Mouse (Mus musculus) intestine, embryonic 15.5 days (tissue): ENCODE results near the gene Eci2. TPM values are rescaled to one million over a fixed set of nuclear protein-coding genes. Genes with fewer than 3 reads are reported as not detected.
A peak's percentile ranks its signal among the peaks of the same experiment; 100 is the strongest.

Source experiments
- ATAC-seq: fragments of 200-750 bp; cut with Nextera tagmentation; 2 replicates; pipeline ENCODE4 v1.8.0; 2017; ENCODE audit warnings: moderate TSS enrichment, moderate library complexity
- H3K27ac ChIP-seq: fragments of 300-500 bp; sonication (generic); 2 replicates; pipeline ENCODE4 v1.5.1; 2015; ENCODE audit warnings: mild to moderate bottlenecking, inconsistent platforms
- H3K27me3 ChIP-seq: fragments of 300-500 bp; sonication (generic); replicated peaks from 2 replicates; pipeline ENCODE4 v1.6.1; 2015; ENCODE audit warnings: inconsistent platforms
- H3K36me3 ChIP-seq: fragments of 300-500 bp; sonication (generic); 2 replicates; pipeline ENCODE4 v1.6.1; 2015; ENCODE audit warnings: inconsistent platforms
- H3K4me1 ChIP-seq: fragments of 300-500 bp; sonication (generic); replicated peaks from 2 replicates; pipeline ENCODE4 v1.6.1; 2015; ENCODE audit warnings: inconsistent platforms
- H3K4me2 ChIP-seq: fragments of 300-500 bp; sonication (generic); replicated peaks from 2 replicates; pipeline ENCODE4 v1.6.1; 2015; ENCODE audit warnings: mild to moderate bottlenecking, inconsistent platforms
- H3K4me3 ChIP-seq: fragments of 300-500 bp; sonication (generic); replicated peaks from 2 replicates; pipeline ENCODE4 v1.5.1; 2015; ENCODE audit warnings: inconsistent platforms
- H3K9ac ChIP-seq: fragments of 300-500 bp; sonication (generic); 2 replicates; pipeline ENCODE4 v1.6.1; 2015; ENCODE audit warnings: inconsistent platforms
- H3K9me3 ChIP-seq: fragments of 300-500 bp; sonication (generic); 2 replicates; pipeline ENCODE4 v1.6.1; 2016; ENCODE audit warnings: inconsistent platforms
- WGBS: fragments of 180-500 bp; shearing (Covaris S2); methylation state at CpG from one replicate; pipeline ENCODE4 v1.1.7; 2015; 5-methylcytosine and 5-hydroxymethylcytosine counted together
- polyA plus RNA-seq: library from polyadenylated mRNA; unstranded; fragments of >200 nt; fragmentation: Nextera tagmentation; extraction: Ambion mirVana; gene quantifications from 2 replicates; pipeline ENCODE4 v1.2.1, GENCODE M21; 2015

Gene Eci2
- polyA plus RNA-seq: 140 and 147 TPM in 2 replicates

GRCm38 (mm10) chr13:35026879-35027278 is at the start of gene Eci2:
Gene Eci2, minus strand, starts transcription at chr13:35027096.
- Histone ChIP-seq H3K27ac (no peak within 1 kb of the TSS), H3K4me1 (no peaks in the 10 kb centered on the region), H3K36me3 (no peaks in the 10 kb centered on the region), H3K27me3 (no peaks in the 10 kb centered on the region), H3K9me3 (no peaks in the 10 kb centered on the region), H3K4me3 (peak within 1 kb of the TSS; percentile 11; the same call in 1 of the 2 replicates), H3K9ac (no peak within 1 kb of the TSS), H3K4me2 (peak within 1 kb of the TSS; percentile 29)
- WGBS: 13% methylated on average over 6 of the region's 6 CpGs
- ATAC-seq: no peak

- ATAC-seq: no peak
- Histone ChIP-seq H3K27ac (no peak overlapping the region), H3K4me2 (no peak overlapping the region), H3K9ac (no peak overlapping the region), H3K4me1 (no peaks in the 10 kb centered on the region), H3K4me3 (no peak overlapping the region), H3K9me3 (no peaks in the 10 kb centered on the region), H3K27me3 (no peaks in the 10 kb centered on the region), H3K36me3 (no peaks in the 10 kb centered on the region)
- WGBS: 65% methylated on average over 1 of the region's 1 CpGs
Measured at GRCm38 (mm10) chr13:35074862-35075261, 48.0 kb upstream of the Eci2 start.

- no peak overlapping the region for H3K9ac ChIP-seq
- WGBS: 80% methylated on average over 9 of the region's 9 CpGs
- no peak overlapping the region for H3K4me3 ChIP-seq
- no peaks in the 10 kb centered on the region for H3K9me3 ChIP-seq
- H3K27ac ChIP-seq: no peak overlapping the region
- H3K27me3 ChIP-seq: no peaks in the 10 kb centered on the region
- H3K4me1 ChIP-seq: no peaks in the 10 kb centered on the region
- no peak overlapping the region for H3K4me2 ChIP-seq
- no peaks in the 10 kb centered on the region for H3K36me3 ChIP-seq
- ATAC-seq: no peak
Measured at GRCm38 (mm10) chr13:35070485-35071472, 43.9 kb upstream of the Eci2 start.

- H3K9me3 ChIP-seq: no peaks in the 10 kb centered on the region
- no peak overlapping the region for H3K4me2 ChIP-seq
- no peak overlapping the region for H3K4me3 ChIP-seq
- no peaks in the 10 kb centered on the region for H3K27me3 ChIP-seq
- no peak for ATAC-seq
- H3K27ac ChIP-seq: no peak overlapping the region
- no peaks in the 10 kb centered on the region for H3K36me3 ChIP-seq
- no peaks in the 10 kb centered on the region for H3K4me1 ChIP-seq
- 77% methylated on average over 2 of the region's 2 CpGs for WGBS
- H3K9ac ChIP-seq: no peak overlapping the region
Measured at GRCm38 (mm10) chr13:35067084-35067483, 40.2 kb upstream of the Eci2 start.

- Histone ChIP-seq H3K4me2 (no peak overlapping the region), H3K9ac (no peak overlapping the region), H3K27me3 (no peaks in the 10 kb centered on the region), H3K4me3 (no peak overlapping the region), H3K4me1 (no peaks in the 10 kb centered on the region), H3K27ac (no peak overlapping the region), H3K36me3 (no peaks in the 10 kb centered on the region), H3K9me3 (no peaks in the 10 kb centered on the region)
- 57% methylated on average over 2 of the region's 2 CpGs for WGBS
- no peak for ATAC-seq
Measured at GRCm38 (mm10) chr13:35066033-35066432, 39.1 kb upstream of the Eci2 start.

- ATAC-seq: no peak
- H3K4me3 ChIP-seq: no peak overlapping the region
- no peak overlapping the region for H3K9ac ChIP-seq
- H3K27ac ChIP-seq: no peak overlapping the region
- no peaks in the 10 kb centered on the region for H3K4me1 ChIP-seq
- H3K9me3 ChIP-seq: no peaks in the 10 kb centered on the region
- 79% methylated on average over 4 of the region's 4 CpGs for WGBS
- no peaks in the 10 kb centered on the region for H3K36me3 ChIP-seq
- H3K4me2 ChIP-seq: no peak overlapping the region
- no peaks in the 10 kb centered on the region for H3K27me3 ChIP-seq
Measured at GRCm38 (mm10) chr13:35064381-35064780, 37.5 kb upstream of the Eci2 start.

GRCm38 (mm10) chr13:35058145-35058544 is 31.2 kb upstream of the Eci2 start:
- Histone ChIP-seq H3K4me1 (no peaks in the 10 kb centered on the region), H3K4me3 (no peak overlapping the region), H3K36me3 (no peaks in the 10 kb centered on the region), H3K27ac (no peak overlapping the region), H3K9ac (no peak overlapping the region), H3K4me2 (no peak overlapping the region), H3K27me3 (no peaks in the 10 kb centered on the region), H3K9me3 (no peaks in the 10 kb centered on the region)
- ATAC-seq: peak; percentile 56
- 21% methylated on average over 5 of the region's 5 CpGs for WGBS

- no peaks in the 10 kb centered on the region for H3K9me3 ChIP-seq
- H3K4me1 ChIP-seq: no peaks in the 10 kb centered on the region
- no peak overlapping the region for H3K4me2 ChIP-seq
- H3K27me3 ChIP-seq: no peaks in the 10 kb centered on the region
- H3K9ac ChIP-seq: no peak overlapping the region
- ATAC-seq: no peak
- H3K4me3 ChIP-seq: no peak overlapping the region
- H3K27ac ChIP-seq: no peak overlapping the region
- H3K36me3 ChIP-seq: no peaks in the 10 kb centered on the region
- 53% methylated on average over 5 of the region's 5 CpGs for WGBS
Measured at GRCm38 (mm10) chr13:35036486-35036885, 9.6 kb upstream of the Eci2 start.

- no peak overlapping the region for H3K4me2 ChIP-seq
- H3K4me3 ChIP-seq: no peak overlapping the region
- no peak for ATAC-seq
- H3K27me3 ChIP-seq: no peaks in the 10 kb centered on the region
- no peak overlapping the region for H3K27ac ChIP-seq
- H3K9me3 ChIP-seq: no peaks in the 10 kb centered on the region
- 77% methylated on average over 4 of the region's 4 CpGs for WGBS
- H3K36me3 ChIP-seq: no peaks in the 10 kb centered on the region
- no peaks in the 10 kb centered on the region for H3K4me1 ChIP-seq
- H3K9ac ChIP-seq: no peak overlapping the region
Measured at GRCm38 (mm10) chr13:35035731-35036130, 8.8 kb upstream of the Eci2 start.

GRCm38 (mm10) chr13:35033571-35033970 is 6.7 kb upstream of the Eci2 start:
- no peak overlapping the region for H3K27ac ChIP-seq
- H3K9me3 ChIP-seq: no peaks in the 10 kb centered on the region
- H3K4me2 ChIP-seq: no peak overlapping the region
- no peaks in the 10 kb centered on the region for H3K4me1 ChIP-seq
- ATAC-seq: no peak
- WGBS: 78% methylated on average over 4 of the region's 4 CpGs
- no peaks in the 10 kb centered on the region for H3K36me3 ChIP-seq
- H3K4me3 ChIP-seq: no peak overlapping the region
- no peaks in the 10 kb centered on the region for H3K27me3 ChIP-seq
- no peak overlapping the region for H3K9ac ChIP-seq

GRCm38 (mm10) chr13:35031684-35032082 is 4.8 kb upstream of the Eci2 start:
- Histone ChIP-seq H3K27me3 (no peaks in the 10 kb centered on the region), H3K4me1 (no peaks in the 10 kb centered on the region), H3K4me3 (no peak overlapping the region), H3K9ac (no peak overlapping the region), H3K27ac (no peak overlapping the region), H3K9me3 (no peaks in the 10 kb centered on the region), H3K4me2 (no peak overlapping the region), H3K36me3 (no peaks in the 10 kb centered on the region)
- ATAC-seq: no peak
- 72% methylated on average over 4 of the region's 4 CpGs for whole genome bisulfite sequencing

GRCm38 (mm10) chr13:35030979-35031683 is 4.2 kb upstream of the Eci2 start:
- H3K4me3 ChIP-seq: no peak overlapping the region
- H3K27me3 ChIP-seq: no peaks in the 10 kb centered on the region

More at GRCm38 (mm10) chr13:35030979-35031683, 4.2 kb upstream of the Eci2 start:
- WGBS: 87% methylated on average over 7 of the region's 7 CpGs
- no peak overlapping the region for H3K9ac ChIP-seq
- no peak overlapping the region for H3K27ac ChIP-seq
- H3K36me3 ChIP-seq: no peaks in the 10 kb centered on the region
- no peak for ATAC-seq
- no peaks in the 10 kb centered on the region for H3K9me3 ChIP-seq
- no peaks in the 10 kb centered on the region for H3K4me1 ChIP-seq
- H3K4me2 ChIP-seq: no peak overlapping the region
